Mouse (Mus musculus) kidney, adult 2 months (tissue): ENCODE data around the gene Rpn1. TPM values are rescaled to one million over a fixed set of nuclear protein-coding genes. Genes with fewer than 3 reads are reported as not detected.
"Not testable (repeated sequence)": the region's sequence is repeated elsewhere in the genome, so short reads cannot be mapped to it uniquely, and the experiment has no call there.

Experiments
- DNase-seq: peaks from one replicate; pipeline ENCODE4 v3.0.0; 2021
- H3K27ac ChIP-seq: fragments of 200-500 bp; 2 replicates; pipeline ENCODE4 v1.5.1; 2012; ENCODE audit warnings: low read depth, low read length, control low read depth, inconsistent platforms; ENCODE audit not compliant: insufficient read depth
- H3K27me3 ChIP-seq: fragments of 200-500 bp; replicated peaks from 2 replicates; pipeline ENCODE4 v1.6.1; 2012; ENCODE audit warnings: mild to moderate bottlenecking, moderate library complexity, low read length, inconsistent platforms; ENCODE audit not compliant: control insufficient read depth, insufficient read depth
- H3K36me3 ChIP-seq: fragments of 200-500 bp; 2 replicates; pipeline ENCODE4 v1.6.1; 2012; ENCODE audit warnings: mild to moderate bottlenecking, moderate library complexity, low read length, inconsistent platforms; ENCODE audit not compliant: control insufficient read depth, insufficient read depth
- H3K4me1 ChIP-seq: fragments of 200-500 bp; 2 replicates; pipeline ENCODE4 v1.6.1; 2011; ENCODE audit warnings: low read length; ENCODE audit not compliant: control insufficient read depth, insufficient read depth
- H3K4me3 ChIP-seq: fragments of 200-500 bp; 2 replicates; pipeline ENCODE4 v1.5.1; 2011; ENCODE audit warnings: mild to moderate bottlenecking, low read depth, low read length, control low read depth; ENCODE audit not compliant: insufficient read depth
- CTCF ChIP-seq: fragments of 200-500 bp; conservative IDR thresholded peaks from 2 replicates; pipeline ENCODE4 v1.5.1; 2011; ENCODE audit warnings: low read depth, mild to moderate bottlenecking, control low read depth, low read length, moderate library complexity, mixed read lengths; ENCODE audit not compliant: insufficient read depth, insufficient read length
- POLR2A ChIP-seq: fragments of 200-500 bp; IDR thresholded peaks from one replicate; pipeline ENCODE4 v1.6.1; 2011; ENCODE audit warnings: low read depth, low read length, control low read depth
- WGBS: fragments of 180-500 bp; shearing (Covaris S2); methylation state at CpG from one replicate; pipeline ENCODE4 v1.1.7; 2018; 5-methylcytosine and 5-hydroxymethylcytosine counted together
- polyA plus RNA-seq: library from polyadenylated mRNA; depleted of rRNA; stranded (reverse); fragments of >200 nt; gene quantifications from 2 replicates; pipeline ENCODE4 v1.2.3, GENCODE M21; 2012

Rpn1 gene
- polyA plus RNA-seq, 1 experiment = 188 TPM

- Histone ChIP-seq H3K4me1 (no peaks in the 10 kb centered on the region), H3K4me3 (no peak overlapping the region), H3K27ac (no peak overlapping the region), H3K27me3 (no peaks in the 10 kb centered on the region), H3K36me3 (no peaks in the 10 kb centered on the region)
- WGBS = 84% methylated on average over 10 of the region's 10 CpGs
- DNase-seq = no peak
- TF ChIP-seq POLR2A = no peak
- no peak for TF ChIP-seq CTCF
These were observed 32.9 kb downstream of the Rpn1 start for GRCm38 (mm10) chr6:88117184-88117575.

GRCm38 (mm10) chr6:88119309-88119708, 35.0 kb downstream of the Rpn1 start:
- Histone ChIP-seq H3K4me3 (no peak overlapping the region), H3K27ac (no peak overlapping the region), H3K36me3 (no peaks in the 10 kb centered on the region), H3K4me1 (no peaks in the 10 kb centered on the region), H3K27me3 (no peaks in the 10 kb centered on the region)
- whole genome bisulfite sequencing = 82% methylated on average over 5 of the region's 5 CpGs
- no peak for DNase-seq
- no peak for TF ChIP-seq CTCF
- TF ChIP-seq POLR2A = no peak

GRCm38 (mm10) chr6:88120813-88121212, 36.5 kb downstream of the Rpn1 start:
- H3K4me1 ChIP-seq = no peaks in the 10 kb centered on the region
- 81% methylated on average over 7 of the region's 7 CpGs for WGBS
- TF ChIP-seq POLR2A = no peak
- no peak for TF ChIP-seq CTCF

GRCm38 (mm10) chr6:88121781-88122180, 37.5 kb downstream of the Rpn1 start:
- TF ChIP-seq CTCF (no peak), POLR2A (no peak)
- 56% methylated on average over 2 of the region's 2 CpGs for WGBS

More at GRCm38 (mm10) chr6:88120813-88121212, 36.5 kb downstream of the Rpn1 start:
- DNase-seq = no peak
- H3K36me3 ChIP-seq = no peaks in the 10 kb centered on the region
- no peak overlapping the region for H3K27ac ChIP-seq
- H3K4me3 ChIP-seq = no peak overlapping the region
- H3K27me3 ChIP-seq = no peaks in the 10 kb centered on the region

GRCm38 (mm10) chr6:88123150-88123857, 39.0 kb downstream of the Rpn1 start:
- 49% methylated on average over 11 of the region's 11 CpGs for WGBS
- Histone ChIP-seq H3K4me1 (no peaks in the 10 kb centered on the region), H3K36me3 (no peaks in the 10 kb centered on the region), H3K27me3 (no peaks in the 10 kb centered on the region), H3K4me3 (no peak overlapping the region), H3K27ac (no peak overlapping the region)
- peak; percentile 49 for TF ChIP-seq CTCF
- TF ChIP-seq POLR2A = no peak
- DNase-seq = no peak

More at GRCm38 (mm10) chr6:88121781-88122180, 37.5 kb downstream of the Rpn1 start:
- H3K4me1 ChIP-seq = no peaks in the 10 kb centered on the region
- no peaks in the 10 kb centered on the region for H3K27me3 ChIP-seq
- no peak for DNase-seq
- no peak overlapping the region for H3K4me3 ChIP-seq
- no peaks in the 10 kb centered on the region for H3K36me3 ChIP-seq
- H3K27ac ChIP-seq = no peak overlapping the region

GRCm38 (mm10) chr6:88123858-88124261, 39.6 kb downstream of the Rpn1 start:
- Histone ChIP-seq H3K4me3 (no peak overlapping the region), H3K36me3 (no peaks in the 10 kb centered on the region)
- peak; percentile 71 for DNase-seq

GRCm38 (mm10) chr6:88124551-88124950, 40.3 kb downstream of the Rpn1 start:
- Histone ChIP-seq H3K4me1 (no peaks in the 10 kb centered on the region), H3K36me3 (no peaks in the 10 kb centered on the region), H3K27me3 (no peaks in the 10 kb centered on the region), H3K27ac (no peak overlapping the region), H3K4me3 (no peak overlapping the region)
- WGBS = 67% methylated on average over 4 of the region's 4 CpGs
- no peak for DNase-seq
- no peak for TF ChIP-seq CTCF
- no peak for TF ChIP-seq POLR2A

More at GRCm38 (mm10) chr6:88123858-88124261, 39.6 kb downstream of the Rpn1 start:
- WGBS = 6% methylated on average over 9 of the region's 9 CpGs
- H3K27me3 ChIP-seq = no peaks in the 10 kb centered on the region
- no peak overlapping the region for H3K27ac ChIP-seq
- TF ChIP-seq CTCF (peak; percentile 61), POLR2A (no peak)
- H3K4me1 ChIP-seq = no peaks in the 10 kb centered on the region

GRCm38 (mm10) chr6:88125815-88126214, 41.5 kb downstream of the Rpn1 start:
- H3K4me1 ChIP-seq, DNase-seq, H3K4me3 ChIP-seq, H3K27ac ChIP-seq, H3K27me3 ChIP-seq, H3K36me3 ChIP-seq: not testable (repeated sequence)
- WGBS = 85% methylated on average over 10 of the region's 10 CpGs
